Mouse (Mus musculus) midbrain, embryonic 11.5 days (tissue): ENCODE results near the gene Bahd1. TPM values are rescaled to one million over a fixed set of nuclear protein-coding genes. Genes with fewer than 3 reads are reported as not detected.

Source experiments
- ATAC-seq: fragments of 200-750 bp; cut with Nextera tagmentation; 2 replicates; pipeline ENCODE4 v1.8.0; 2017; ENCODE audit warnings: moderate TSS enrichment, moderate library complexity; ENCODE audit not compliant: low FRiP score
- DNase-seq: peaks from one replicate; pipeline ENCODE4 v3.0.0; 2015; ENCODE audit warnings: low spot score; ENCODE audit errors: missing footprints
- H3K27ac ChIP-seq: fragments of 300-500 bp; sonication (generic); 2 replicates; pipeline ENCODE4 v1.5.1; 2014; ENCODE audit warnings: low read depth, low read length
- H3K27me3 ChIP-seq: fragments of 300-500 bp; sonication (generic); 2 replicates; pipeline ENCODE4 v1.6.1; 2014; ENCODE audit warnings: mild to moderate bottlenecking, low read length, moderate library complexity, mixed read lengths; ENCODE audit not compliant: control insufficient read depth, insufficient read depth
- H3K36me3 ChIP-seq: fragments of 300-500 bp; sonication (generic); 2 replicates; pipeline ENCODE4 v1.6.1; 2014; ENCODE audit warnings: mild to moderate bottlenecking, low read length, moderate library complexity, mixed read lengths; ENCODE audit not compliant: control insufficient read depth, insufficient read depth
- H3K4me1 ChIP-seq: fragments of 300-500 bp; sonication (generic); 2 replicates; pipeline ENCODE4 v1.6.1; 2014; ENCODE audit warnings: low read length; ENCODE audit not compliant: control insufficient read depth, insufficient read depth
- H3K4me2 ChIP-seq: fragments of 300-500 bp; sonication (generic); 2 replicates; pipeline ENCODE4 v1.6.1; 2014; ENCODE audit warnings: mild to moderate bottlenecking, moderate library complexity
- H3K4me3 ChIP-seq: fragments of 300-500 bp; sonication (generic); 2 replicates; pipeline ENCODE4 v1.5.1; 2014; ENCODE audit warnings: low read depth, low read length
- H3K9ac ChIP-seq: fragments of 300-500 bp; sonication (generic); 2 replicates; pipeline ENCODE4 v1.6.1; 2014; ENCODE audit warnings: low read length
- H3K9me3 ChIP-seq: fragments of 300-500 bp; sonication (generic); 2 replicates; pipeline ENCODE4 v1.6.1; 2016; ENCODE audit warnings: low read length; ENCODE audit not compliant: control insufficient read depth
- WGBS: fragments of 180-500 bp; shearing (Covaris S2); extraction: QIAGEN DNeasy Blood & Tissue Kit; methylation state at CpG from one replicate; pipeline ENCODE4 v1.1.7; 2014; 5-methylcytosine and 5-hydroxymethylcytosine counted together
- polyA plus RNA-seq: library from polyadenylated mRNA; unstranded; fragments of >200 nt; fragmentation: Nextera tagmentation; extraction: Ambion mirVana; gene quantifications from 2 replicates; pipeline ENCODE4 v1.2.1, GENCODE M21; 2014

The Bahd1 gene
- 1.4 and 1.5 TPM in 2 replicates for polyA plus RNA-seq

GRCm38 (mm10) chr2:118899981-118900825 is at the start of gene Bahd1:
Gene Bahd1, plus strand, starts transcription at chr2:118900377.
- Histone ChIP-seq H3K27ac (no peak within 1 kb of the TSS), H3K4me3 (peak within 1 kb of the TSS; percentile 97), H3K9me3 (no peaks in the 10 kb centered on the region), H3K9ac (peak within 1 kb of the TSS; percentile 83), H3K36me3 (no peaks in the 10 kb centered on the region), H3K4me1 (peaks cover 38% of the 10 kb centered on the region), H3K4me2 (peak within 1 kb of the TSS; percentile 95), H3K27me3 (peaks cover 51% of the 10 kb centered on the region)
- DNase-seq (peak; percentile 95), ATAC-seq (no peak)
- under 1% methylated on average over 32 of the region's 32 CpGs for WGBS

GRCm38 (mm10) chr2:118851756-118852155 is 48.4 kb upstream of the Bahd1 start:
- no peak for ATAC-seq
- Histone ChIP-seq H3K27me3 (no peaks in the 10 kb centered on the region), H3K4me2 (no peak overlapping the region), H3K4me1 (no peaks in the 10 kb centered on the region), H3K27ac (no peak overlapping the region), H3K4me3 (no peak overlapping the region), H3K9me3 (no peaks in the 10 kb centered on the region), H3K9ac (no peak overlapping the region), H3K36me3 (no peaks in the 10 kb centered on the region)
- WGBS = 43% methylated on average over 3 of the region's 3 CpGs
- DNase-seq = no peak

GRCm38 (mm10) chr2:118861454-118862339 is 38.5 kb upstream of the Bahd1 start, which contains the start of gene Ivd:
Gene Ivd, plus strand, starts transcription at chr2:118861954.
- Histone ChIP-seq H3K4me1 (peaks cover 3% of the 10 kb centered on the region; the same call in 1 of the 2 replicates), H3K9ac (peak within 1 kb of the TSS; percentile 82), H3K9me3 (no peaks in the 10 kb centered on the region), H3K27ac (no peak within 1 kb of the TSS), H3K27me3 (no peaks in the 10 kb centered on the region), H3K36me3 (no peaks in the 10 kb centered on the region), H3K4me2 (peak within 1 kb of the TSS; percentile 86), H3K4me3 (peak within 1 kb of the TSS; percentile 71)
- WGBS = under 1% methylated on average over 34 of the region's 34 CpGs
- ATAC-seq (peak; percentile 99), DNase-seq (peak; percentile 97)

GRCm38 (mm10) chr2:118862340-118862675 is 37.9 kb upstream of the Bahd1 start:
- Histone ChIP-seq H3K4me3 (peak overlapping the region; percentile 71), H3K27me3 (no peaks in the 10 kb centered on the region), H3K9ac (peak overlapping the region; percentile 82), H3K4me1 (peaks cover 3% of the 10 kb centered on the region; the same call in 1 of the 2 replicates), H3K4me2 (peak overlapping the region; percentile 86), H3K27ac (no peak overlapping the region), H3K36me3 (no peaks in the 10 kb centered on the region), H3K9me3 (no peaks in the 10 kb centered on the region)
- DNase-seq = peak; percentile 87
- WGBS = 42% methylated on average over 3 of the region's 3 CpGs
- ATAC-seq = no peak

- H3K4me2 ChIP-seq = no peak overlapping the region
- DNase-seq (no peak), ATAC-seq (no peak)
- no peaks in the 10 kb centered on the region for H3K27me3 ChIP-seq
- H3K9me3 ChIP-seq = no peaks in the 10 kb centered on the region
- WGBS = 91% methylated on average over 3 of the region's 3 CpGs
- 0 out of 2 replicates have a peak, but pooled peaks cover 3% of the 10 kb centered on the region for H3K36me3 ChIP-seq
- no peak overlapping the region for H3K4me3 ChIP-seq
- no peak overlapping the region for H3K9ac ChIP-seq
- H3K4me1 ChIP-seq = no peaks in the 10 kb centered on the region
- no peak overlapping the region for H3K27ac ChIP-seq
Measured at GRCm38 (mm10) chr2:118870601-118871000, 29.6 kb upstream of the Bahd1 start.

GRCm38 (mm10) chr2:118871032-118871431 is 29.1 kb upstream of the Bahd1 start:
- 75% methylated on average over 1 of the region's 1 CpGs for WGBS
- DNase-seq = no peak
- H3K9ac ChIP-seq = no peak overlapping the region
- H3K27ac ChIP-seq = no peak overlapping the region
- no peaks in the 10 kb centered on the region for H3K4me1 ChIP-seq
- ATAC-seq = no peak
- 0 out of 2 replicates have a peak, but pooled peaks cover 3% of the 10 kb centered on the region for H3K36me3 ChIP-seq
- H3K9me3 ChIP-seq = no peaks in the 10 kb centered on the region
- H3K4me3 ChIP-seq = no peak overlapping the region
- no peaks in the 10 kb centered on the region for H3K27me3 ChIP-seq
- H3K4me2 ChIP-seq = no peak overlapping the region

- Histone ChIP-seq H3K4me1 (no peaks in the 10 kb centered on the region), H3K36me3 (0 out of 2 replicates have a peak, but pooled peaks cover 3% of the 10 kb centered on the region), H3K27me3 (no peaks in the 10 kb centered on the region), H3K27ac (no peak overlapping the region), H3K4me3 (no peak overlapping the region), H3K9me3 (no peaks in the 10 kb centered on the region), H3K9ac (no peak overlapping the region), H3K4me2 (no peak overlapping the region)
- WGBS = 92% methylated on average over 5 of the region's 5 CpGs
- ATAC-seq (no peak), DNase-seq (no peak)
Measured at GRCm38 (mm10) chr2:118873018-118873417, 27.2 kb upstream of the Bahd1 start.

GRCm38 (mm10) chr2:118873890-118874430 is 26.2 kb upstream of the Bahd1 start:
- ATAC-seq (no peak), DNase-seq (no peak)
- WGBS = 89% methylated on average over 6 of the region's 6 CpGs
- Histone ChIP-seq H3K36me3 (0 out of 2 replicates have a peak, but pooled peaks cover 3% of the 10 kb centered on the region), H3K9ac (no peak overlapping the region), H3K9me3 (no peaks in the 10 kb centered on the region), H3K27ac (no peak overlapping the region), H3K4me2 (no peak overlapping the region), H3K4me3 (no peak overlapping the region), H3K4me1 (no peaks in the 10 kb centered on the region), H3K27me3 (no peaks in the 10 kb centered on the region)
